Mouse (Mus musculus) heart, embryonic 10.5 days (tissue): ENCODE data around the gene Mpst. TPM values are rescaled to one million over a fixed set of nuclear protein-coding genes. Genes with fewer than 3 reads are reported as not detected.

ENCODE experiments used
- DNase-seq: peaks from one replicate; pipeline ENCODE4 v3.0.0-alpha.2; 2017; ENCODE audit warnings: low spot score
- H3K27ac ChIP-seq: fragments of 300-500 bp; sonication (generic); 2 replicates; pipeline ENCODE4 v1.5.1; 2016; ENCODE audit warnings: mild to moderate bottlenecking
- H3K27me3 ChIP-seq: fragments of 300-500 bp; sonication (generic); 2 replicates; pipeline ENCODE4 v1.6.1; 2016; ENCODE audit warnings: mild to moderate bottlenecking; ENCODE audit not compliant: poor library complexity, insufficient read depth, severe bottlenecking
- H3K36me3 ChIP-seq: fragments of 300-500 bp; sonication (generic); 2 replicates; pipeline ENCODE4 v1.6.1; 2016; ENCODE audit warnings: mild to moderate bottlenecking, moderate library complexity
- H3K4me1 ChIP-seq: fragments of 300-500 bp; sonication (generic); 2 replicates; pipeline ENCODE4 v1.6.1; 2016; ENCODE audit warnings: mild to moderate bottlenecking
- H3K4me3 ChIP-seq: fragments of 300-500 bp; sonication (generic); 2 replicates; pipeline ENCODE4 v1.5.1; 2016; ENCODE audit warnings: mild to moderate bottlenecking, moderate library complexity
- H3K9me3 ChIP-seq: fragments of 300-500 bp; sonication (generic); 2 replicates; pipeline ENCODE4 v1.6.1; 2016; ENCODE audit warnings: mild to moderate bottlenecking, moderate library complexity
- WGBS: fragments of 180-500 bp; shearing (Covaris S2); methylation state at CpG from one replicate; pipeline ENCODE4 v1.1.7; 2016; 5-methylcytosine and 5-hydroxymethylcytosine counted together
- polyA plus RNA-seq: library from polyadenylated mRNA; unstranded; fragments of >200 nt; fragmentation: Nextera tagmentation; extraction: Ambion mirVana; gene quantifications from 2 replicates; pipeline ENCODE4 v1.2.1, GENCODE M21; 2016

The Mpst gene
- polyA plus RNA-seq, 1 experiment from 2014 or later: 1.4 TPM

GRCm38 (mm10) chr15:78383450-78384219, 22.6 kb upstream of the Mpst start:
- Histone ChIP-seq H3K27ac (no peak overlapping the region; the same call in 1 of the 2 replicates), H3K9me3 (no peaks in the 10 kb centered on the region), H3K4me1 (no peaks in the 10 kb centered on the region), H3K27me3 (peaks cover 3% of the 10 kb centered on the region; the same call in 1 of the 2 replicates), H3K4me3 (no peak overlapping the region), H3K36me3 (no peaks in the 10 kb centered on the region)
- WGBS: 79% methylated on average over 11 of the region's 11 CpGs
- no peak for DNase-seq

- Histone ChIP-seq H3K27me3 (peaks cover 3% of the 10 kb centered on the region; the same call in 1 of the 2 replicates), H3K9me3 (no peaks in the 10 kb centered on the region), H3K36me3 (no peaks in the 10 kb centered on the region), H3K4me3 (no peak overlapping the region), H3K27ac (no peak overlapping the region), H3K4me1 (no peaks in the 10 kb centered on the region)
- 64% methylated on average over 7 of the region's 7 CpGs for WGBS
- DNase-seq: no peak
These were observed 21.7 kb upstream of the Mpst start for GRCm38 (mm10) chr15:78384220-78385116.

GRCm38 (mm10) chr15:78385564-78385963, 20.7 kb upstream of the Mpst start:
- Histone ChIP-seq H3K27ac (no peak overlapping the region), H3K36me3 (no peaks in the 10 kb centered on the region), H3K4me1 (no peaks in the 10 kb centered on the region), H3K27me3 (peaks cover 7% of the 10 kb centered on the region; the same call in 1 of the 2 replicates), H3K9me3 (no peaks in the 10 kb centered on the region), H3K4me3 (no peak overlapping the region)
- WGBS: 79% methylated on average over 1 of the region's 1 CpGs
- DNase-seq: no peak

- no peaks in the 10 kb centered on the region for H3K4me1 ChIP-seq
- DNase-seq: no peak
- H3K27me3 ChIP-seq: peaks cover 4% of the 10 kb centered on the region; the same call in 1 of the 2 replicates
- H3K36me3 ChIP-seq: no peaks in the 10 kb centered on the region
- no peak overlapping the region for H3K27ac ChIP-seq
- H3K4me3 ChIP-seq: no peak overlapping the region
- 78% methylated on average over 3 of the region's 3 CpGs for WGBS
- no peaks in the 10 kb centered on the region for H3K9me3 ChIP-seq
These were observed 15.4 kb upstream of the Mpst start for GRCm38 (mm10) chr15:78390855-78391254.

- WGBS: 81% methylated on average over 8 of the region's 8 CpGs
- H3K4me1 ChIP-seq: no peaks in the 10 kb centered on the region
- no peak for DNase-seq
- H3K27ac ChIP-seq: no peak within 1 kb of the TSS
- no peaks in the 10 kb centered on the region for H3K9me3 ChIP-seq
- no peak within 1 kb of the TSS for H3K4me3 ChIP-seq
- H3K36me3 ChIP-seq: no peaks in the 10 kb centered on the region
- H3K27me3 ChIP-seq: peaks cover 11% of the 10 kb centered on the region
These were observed 10.7 kb upstream of the Mpst start, which contains the start of gene Tex33 for GRCm38 (mm10) chr15:78395478-78395962. Gene Tex33 (minus strand): TSS chr15:78395912.

GRCm38 (mm10) chr15:78401345-78401744, 4.9 kb upstream of the Mpst start:
- Histone ChIP-seq H3K36me3 (no peaks in the 10 kb centered on the region), H3K27ac (no peak overlapping the region), H3K9me3 (no peaks in the 10 kb centered on the region), H3K4me3 (no peak overlapping the region), H3K4me1 (peaks cover 27% of the 10 kb centered on the region), H3K27me3 (peaks cover 20% of the 10 kb centered on the region)
- WGBS: 79% methylated on average over 6 of the region's 6 CpGs
- no peak for DNase-seq

- Histone ChIP-seq H3K4me3 (no peak overlapping the region), H3K36me3 (no peaks in the 10 kb centered on the region), H3K27me3 (peaks cover 20% of the 10 kb centered on the region), H3K9me3 (no peaks in the 10 kb centered on the region), H3K4me1 (peaks cover 29% of the 10 kb centered on the region), H3K27ac (no peak overlapping the region)
- DNase-seq: no peak
- 72% methylated on average over 4 of the region's 4 CpGs for WGBS
These were observed 4.3 kb upstream of the Mpst start for GRCm38 (mm10) chr15:78401921-78402320.

GRCm38 (mm10) chr15:78402423-78402822, 3.8 kb upstream of the Mpst start:
- 86% methylated on average over 7 of the region's 7 CpGs for WGBS
- Histone ChIP-seq H3K4me1 (peaks cover 34% of the 10 kb centered on the region), H3K4me3 (no peak overlapping the region), H3K36me3 (no peaks in the 10 kb centered on the region), H3K27ac (no peak overlapping the region), H3K27me3 (peaks cover 20% of the 10 kb centered on the region), H3K9me3 (no peaks in the 10 kb centered on the region)
- no peak for DNase-seq

- no peaks in the 10 kb centered on the region for H3K36me3 ChIP-seq
- H3K4me3 ChIP-seq: 0 out of 2 replicates have a peak overlapping the region, but pooled peaks have one; percentile 16
- 58% methylated on average over 3 of the region's 3 CpGs for WGBS
- peaks cover 38% of the 10 kb centered on the region for H3K4me1 ChIP-seq
- no peak for DNase-seq
- peaks cover 21% of the 10 kb centered on the region for H3K27me3 ChIP-seq
- H3K27ac ChIP-seq: peak overlapping the region; percentile 67
- H3K9me3 ChIP-seq: no peaks in the 10 kb centered on the region
These were observed 2.9 kb upstream of the Mpst start for GRCm38 (mm10) chr15:78403301-78403741.

- DNase-seq: no peak
- Histone ChIP-seq H3K27ac (peak overlapping the region; percentile 67), H3K36me3 (no peaks in the 10 kb centered on the region), H3K4me3 (peak overlapping the region; percentile 16; the same call in 1 of the 2 replicates), H3K4me1 (peaks cover 38% of the 10 kb centered on the region), H3K9me3 (no peaks in the 10 kb centered on the region), H3K27me3 (peaks cover 24% of the 10 kb centered on the region)
- 75% methylated on average over 1 of the region's 1 CpGs for WGBS
These were observed 2.3 kb upstream of the Mpst start for GRCm38 (mm10) chr15:78403896-78404295.

GRCm38 (mm10) chr15:78405098-78405497, 1.1 kb upstream of the Mpst start:
- peak overlapping the region; percentile 90; the same call in 1 of the 2 replicates for H3K27ac ChIP-seq

GRCm38 (mm10) chr15:78405517-78406211, 552 bp upstream of the Mpst start, which contains the start of gene Tst:
Gene Tst (minus strand): TSS chr15:78405907.
- no peaks in the 10 kb centered on the region for H3K9me3 ChIP-seq
- WGBS: 1% methylated on average over 34 of the region's 34 CpGs
- no peaks in the 10 kb centered on the region for H3K36me3 ChIP-seq
- peak within 1 kb of the TSS; percentile 80 for H3K4me3 ChIP-seq
- peaks cover 42% of the 10 kb centered on the region for H3K27me3 ChIP-seq
- peaks cover 49% of the 10 kb centered on the region for H3K4me1 ChIP-seq
- peak within 1 kb of the TSS; percentile 90 for H3K27ac ChIP-seq
- DNase-seq: peak; percentile 91

More at GRCm38 (mm10) chr15:78405098-78405497, 1.1 kb upstream of the Mpst start:
- Histone ChIP-seq H3K36me3 (no peaks in the 10 kb centered on the region), H3K27me3 (peaks cover 36% of the 10 kb centered on the region), H3K9me3 (no peaks in the 10 kb centered on the region), H3K4me1 (peaks cover 44% of the 10 kb centered on the region), H3K4me3 (peak overlapping the region; percentile 80)
- no peak for DNase-seq
- WGBS: 52% methylated on average over 11 of the region's 11 CpGs
